Mouse (Mus musculus) lung, embryonic 16.5 days (tissue): ENCODE measurements at regions not wholly inside any gene's neighbourhood (a gene's known extent, or its start where the extent isn't known, plus 50 kb on each side); places are given as distances from the start of the nearest gene placed in this dataset.

Source experiments
- ATAC-seq: fragments of 200-750 bp; cut with Nextera tagmentation; 2 replicates; pipeline ENCODE4 v1.8.0; 2017; ENCODE audit warnings: low read depth, mild to moderate bottlenecking, moderate library complexity
- H3K27ac ChIP-seq: fragments of 300-500 bp; sonication (generic); 2 replicates; pipeline ENCODE4 v1.5.1; 2014; ENCODE audit warnings: mild to moderate bottlenecking, control low read depth, low read length
- H3K27me3 ChIP-seq: fragments of 300-500 bp; sonication (generic); 2 replicates; pipeline ENCODE4 v1.6.1; 2014; ENCODE audit warnings: low read depth, low read length, mixed read lengths; ENCODE audit not compliant: control insufficient read depth, insufficient read depth
- H3K36me3 ChIP-seq: fragments of 300-500 bp; sonication (generic); 2 replicates; pipeline ENCODE4 v1.6.1; 2014; ENCODE audit warnings: low read length; ENCODE audit not compliant: control insufficient read depth, insufficient read depth
- H3K4me1 ChIP-seq: fragments of 300-500 bp; sonication (generic); replicated peaks from 2 replicates; pipeline ENCODE4 v1.6.1; 2014; ENCODE audit warnings: low read length, mixed read lengths; ENCODE audit not compliant: control insufficient read depth, insufficient read depth
- H3K4me2 ChIP-seq: fragments of 300-500 bp; sonication (generic); 2 replicates; pipeline ENCODE4 v1.6.1; 2014; ENCODE audit warnings: low read depth, low read length, control low read depth
- H3K4me3 ChIP-seq: fragments of 300-500 bp; sonication (generic); 2 replicates; pipeline ENCODE4 v1.5.1; 2014; ENCODE audit warnings: mild to moderate bottlenecking, low read length, control low read depth
- H3K9ac ChIP-seq: fragments of 300-500 bp; sonication (generic); 2 replicates; pipeline ENCODE4 v1.6.1; 2014; ENCODE audit warnings: low read length, control low read depth
- H3K9me3 ChIP-seq: fragments of 300-500 bp; sonication (generic); 2 replicates; pipeline ENCODE4 v1.6.1; 2016; ENCODE audit warnings: low read length; ENCODE audit not compliant: control insufficient read depth
- WGBS: fragments of 180-500 bp; shearing (Covaris S2); extraction: QIAGEN DNeasy Blood & Tissue Kit; methylation state at CpG from one replicate; pipeline ENCODE4 v1.1.7; 2014; 5-methylcytosine and 5-hydroxymethylcytosine counted together

- H3K27me3 ChIP-seq = no peaks in the 10 kb centered on the region
- no peaks in the 10 kb centered on the region for H3K9me3 ChIP-seq
- no peak overlapping the region for H3K4me3 ChIP-seq
- ATAC-seq = peak; percentile 86
- 37% methylated on average over 10 of the region's 10 CpGs for WGBS
- H3K4me2 ChIP-seq = no peak overlapping the region
- no peak overlapping the region for H3K9ac ChIP-seq
- H3K4me1 ChIP-seq = no peaks in the 10 kb centered on the region
- no peak overlapping the region for H3K27ac ChIP-seq
- H3K36me3 ChIP-seq = no peaks in the 10 kb centered on the region
Measured at GRCm38 (mm10) chr12:9166218-9166908, 136.6 kb downstream of the Ttc32 start.

DNA sequence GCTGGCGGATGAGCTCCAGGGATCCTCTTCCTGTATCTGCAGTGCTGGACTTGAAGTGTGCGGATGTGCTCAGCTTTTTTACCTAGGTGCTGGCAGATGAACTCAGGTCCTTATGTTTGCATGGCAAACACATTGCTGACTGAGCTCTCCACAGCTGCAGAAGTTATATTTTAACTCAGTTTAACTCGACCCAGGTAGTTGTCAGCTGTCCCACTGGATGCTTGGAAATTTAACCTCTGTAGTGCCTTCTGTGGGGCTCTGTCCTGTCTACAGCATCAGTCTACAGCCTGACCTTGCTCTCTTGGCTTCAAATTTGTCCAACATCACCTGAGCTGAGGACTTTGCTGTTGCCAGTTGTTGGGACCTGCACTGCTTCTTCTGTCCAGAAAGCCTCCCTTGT lies 139.2 kb downstream of the Ttc32 start:
- Histone ChIP-seq H3K27me3 (no peaks in the 10 kb centered on the region), H3K27ac (no peak overlapping the region), H3K36me3 (no peaks in the 10 kb centered on the region), H3K4me1 (no peaks in the 10 kb centered on the region), H3K4me2 (no peak overlapping the region), H3K9ac (no peak overlapping the region), H3K4me3 (no peak overlapping the region), H3K9me3 (no peaks in the 10 kb centered on the region)
- ATAC-seq = no peak
- 48% methylated on average over 3 of the region's 3 CpGs for WGBS

DNA sequence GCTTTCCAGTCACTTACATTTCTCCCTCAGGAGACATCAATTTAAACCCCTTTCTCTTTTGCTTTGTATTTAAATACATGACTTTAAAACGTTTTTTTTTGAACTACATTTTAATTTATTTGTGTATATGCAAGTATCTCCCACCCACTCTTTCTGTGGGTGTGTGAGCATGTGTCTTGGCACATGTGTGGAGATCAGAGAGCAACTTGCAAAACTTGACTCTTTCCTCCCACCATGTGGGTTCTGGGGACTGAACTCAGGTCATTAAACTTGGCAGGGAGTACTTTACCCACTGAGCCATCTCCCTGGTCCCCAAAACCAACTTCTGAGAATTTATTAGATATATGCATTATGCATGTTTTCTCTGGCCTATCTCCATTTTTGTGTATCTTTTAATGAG lies 143.9 kb downstream of the Ttc32 start:
- Histone ChIP-seq H3K9me3 (no peaks in the 10 kb centered on the region), H3K4me1 (no peaks in the 10 kb centered on the region), H3K36me3 (no peaks in the 10 kb centered on the region), H3K27me3 (no peaks in the 10 kb centered on the region), H3K9ac (no peak overlapping the region), H3K4me3 (no peak overlapping the region), H3K27ac (no peak overlapping the region), H3K4me2 (no peak overlapping the region)
- WGBS = 11% methylated on average over 1 of the region's 1 CpGs
- ATAC-seq = no peak

DNA sequence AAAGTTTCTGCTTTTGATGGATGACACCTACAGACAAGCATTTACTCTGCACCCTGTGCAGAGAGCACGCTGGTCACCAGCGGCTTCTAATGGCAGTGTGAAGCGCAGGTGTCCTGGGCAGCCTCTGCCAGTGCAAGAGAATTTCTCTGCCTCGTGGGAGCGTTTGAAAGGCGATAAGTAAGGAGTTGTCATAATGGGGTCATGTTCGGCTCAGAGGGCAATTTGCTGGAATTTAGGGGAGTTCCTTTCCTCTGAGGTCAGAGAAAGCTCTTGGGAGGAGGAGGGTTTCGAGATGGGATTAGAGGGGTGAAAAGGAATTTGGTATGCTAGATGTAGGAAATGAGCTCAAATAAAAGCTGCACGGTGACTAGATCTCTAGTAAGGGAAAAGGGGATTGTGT lies 144.5 kb downstream of the Ttc32 start:
- no peaks in the 10 kb centered on the region for H3K4me1 ChIP-seq
- H3K36me3 ChIP-seq = no peaks in the 10 kb centered on the region
- H3K4me3 ChIP-seq = no peak overlapping the region
- no peak overlapping the region for H3K9ac ChIP-seq
- no peak for ATAC-seq
- H3K4me2 ChIP-seq = no peak overlapping the region
- no peak overlapping the region for H3K27ac ChIP-seq
- H3K9me3 ChIP-seq = no peaks in the 10 kb centered on the region
- no peaks in the 10 kb centered on the region for H3K27me3 ChIP-seq
- WGBS = 13% methylated on average over 9 of the region's 9 CpGs

GRCm38 (mm10) chr12:9176198-9176597 lies 146.4 kb downstream of the Ttc32 start:
- WGBS = 48% methylated on average over 2 of the region's 2 CpGs
- no peaks in the 10 kb centered on the region for H3K9me3 ChIP-seq
- H3K9ac ChIP-seq = no peak overlapping the region
- H3K27ac ChIP-seq = no peak overlapping the region
- H3K36me3 ChIP-seq = no peaks in the 10 kb centered on the region
- no peaks in the 10 kb centered on the region for H3K4me1 ChIP-seq
- H3K4me2 ChIP-seq = no peak overlapping the region
- no peak for ATAC-seq
- no peak overlapping the region for H3K4me3 ChIP-seq
- H3K27me3 ChIP-seq = no peaks in the 10 kb centered on the region

GRCm38 (mm10) chr12:9178626-9179025 lies 148.8 kb downstream of the Ttc32 start:
- Histone ChIP-seq H3K27ac (no peak overlapping the region), H3K9me3 (no peaks in the 10 kb centered on the region), H3K4me2 (no peak overlapping the region), H3K27me3 (no peaks in the 10 kb centered on the region), H3K36me3 (no peaks in the 10 kb centered on the region), H3K4me1 (no peaks in the 10 kb centered on the region), H3K4me3 (no peak overlapping the region), H3K9ac (no peak overlapping the region)
- WGBS = 41% methylated on average over 4 of the region's 4 CpGs
- ATAC-seq = no peak

GRCm38 (mm10) chr12:9180677-9181076 lies 150.9 kb downstream of the Ttc32 start:
- H3K4me3 ChIP-seq = no peak overlapping the region
- WGBS = 78% methylated on average over 4 of the region's 4 CpGs
- no peak overlapping the region for H3K9ac ChIP-seq
- no peaks in the 10 kb centered on the region for H3K36me3 ChIP-seq
- H3K4me1 ChIP-seq = no peaks in the 10 kb centered on the region
- H3K27me3 ChIP-seq = no peaks in the 10 kb centered on the region
- H3K9me3 ChIP-seq = no peaks in the 10 kb centered on the region
- H3K27ac ChIP-seq = no peak overlapping the region
- no peak for ATAC-seq
- H3K4me2 ChIP-seq = no peak overlapping the region

- Histone ChIP-seq H3K36me3 (no peaks in the 10 kb centered on the region), H3K27me3 (no peaks in the 10 kb centered on the region), H3K27ac (no peak overlapping the region), H3K9ac (no peak overlapping the region), H3K4me1 (no peaks in the 10 kb centered on the region), H3K9me3 (no peaks in the 10 kb centered on the region), H3K4me3 (no peak overlapping the region), H3K4me2 (no peak overlapping the region)
- WGBS = 72% methylated on average over 5 of the region's 5 CpGs
- 0 out of 2 replicates have a peak, but pooled peaks have one; percentile 10 for ATAC-seq
Measured at GRCm38 (mm10) chr12:9191721-9192120, 161.9 kb downstream of the Ttc32 start.

DNA sequence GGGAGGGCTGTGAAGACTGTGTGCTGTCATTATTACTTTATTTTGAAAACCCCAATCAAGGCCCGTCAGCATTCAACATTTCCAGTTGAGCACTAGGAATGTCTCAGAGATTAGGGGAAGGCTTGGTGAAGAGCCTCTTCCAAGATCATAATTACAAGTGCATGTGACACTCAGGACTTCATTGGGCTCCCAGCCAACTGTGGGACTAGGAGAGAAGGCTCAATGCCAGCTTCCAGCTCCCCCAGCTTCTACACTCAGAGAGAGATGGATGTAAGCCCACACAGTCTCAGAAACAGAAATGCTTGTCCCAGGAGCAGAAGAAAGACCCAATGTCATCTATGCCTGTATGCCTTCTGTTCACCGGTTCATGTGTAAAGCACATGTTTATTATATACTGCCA lies 169.5 kb downstream of the Ttc32 start:
- no peak for ATAC-seq
- H3K27me3 ChIP-seq = no peaks in the 10 kb centered on the region
- no peak overlapping the region for H3K27ac ChIP-seq
- no peaks in the 10 kb centered on the region for H3K4me1 ChIP-seq
- H3K4me3 ChIP-seq = no peak overlapping the region
- WGBS = 71% methylated on average over 2 of the region's 2 CpGs
- H3K36me3 ChIP-seq = no peaks in the 10 kb centered on the region
- H3K9ac ChIP-seq = no peak overlapping the region
- H3K9me3 ChIP-seq = no peaks in the 10 kb centered on the region
- H3K4me2 ChIP-seq = no peak overlapping the region

GRCm38 (mm10) chr12:9212211-9212610 lies 182.4 kb downstream of the Ttc32 start:
- no peak overlapping the region for H3K9ac ChIP-seq
- no peak overlapping the region for H3K4me2 ChIP-seq
- 28% methylated on average over 1 of the region's 1 CpGs for WGBS
- H3K4me3 ChIP-seq = no peak overlapping the region
- H3K27me3 ChIP-seq = no peaks in the 10 kb centered on the region
- H3K4me1 ChIP-seq = no peaks in the 10 kb centered on the region
- H3K27ac ChIP-seq = no peak overlapping the region
- no peaks in the 10 kb centered on the region for H3K9me3 ChIP-seq
- ATAC-seq = no peak
- H3K36me3 ChIP-seq = no peaks in the 10 kb centered on the region
